Mouse (Mus musculus): ENCODE data around the gene Cd151. TPM values are rescaled to one million over a fixed set of nuclear protein-coding genes. Genes with fewer than 3 reads are reported as not detected.

Cd151 gene
- total and polyA plus RNA-seq, 2 experiments, result 51.9 to 103 TPM

GRCm38 (mm10) chr7:141461521-141462332 lies 5.5 kb upstream of the Cd151 start:
- H3K79me2 ChIP-seq (ENCODE audit: control insufficient read depth, insufficient read depth, low read length), result peaks cover 5% of the 10 kb centered on the region; the same call in 1 of the 2 replicates
- peak overlapping the region; percentile 70 for H3K9ac ChIP-seq (ENCODE audit: low read depth, low read length)
- H3K27me3 ChIP-seq (ENCODE audit: control insufficient read depth, insufficient read depth, low read length), result no peaks in the 10 kb centered on the region
- peak; percentile 27; the same call in 1 of the 2 replicates for TF ChIP-seq CTCF (IDR thresholded peaks at IDR 0.05; ENCODE audit: low read depth, low read length)
- TF ChIP-seq POLR2A (IDR thresholded peaks at IDR 0.05; ENCODE audit: extremely low read depth, insufficient read depth, low read length), result no peak
- H3K27ac ChIP-seq (replicated peaks; ENCODE audit: insufficient read depth, low read depth, low read length), result peak overlapping the region; percentile 52
- H3K4me3 ChIP-seq (ENCODE audit: insufficient read depth, low read depth, low read length), result peak overlapping the region; percentile 68
- H3K36me3 ChIP-seq (ENCODE audit: control insufficient read depth, insufficient read depth, low read length), result peaks cover 19% of the 10 kb centered on the region; the same call in 1 of the 2 replicates
- 5% methylated on average over 59 of the region's 59 CpGs for WGBS
- H3K4me1 ChIP-seq (ENCODE audit: control insufficient read depth, insufficient read depth, low read length), result peaks cover 20% of the 10 kb centered on the region; the same call in 1 of the 2 replicates
- DNase-seq (ENCODE audit: extremely low read depth, low read depth, low spot score), result no peak

GRCm38 (mm10) chr7:141462333-141462821 lies 4.8 kb upstream of the Cd151 start:
- H3K4me1 ChIP-seq (ENCODE audit: control insufficient read depth, insufficient read depth, low read length), result peaks cover 13% of the 10 kb centered on the region
- TF ChIP-seq POLR2A (IDR thresholded peaks at IDR 0.05; ENCODE audit: extremely low read depth, insufficient read depth, low read length) (no peak), CTCF (IDR thresholded peaks at IDR 0.05; ENCODE audit: low read depth, low read length) (no peak)
- DNase-seq (ENCODE audit: extremely low read depth, low read depth, low spot score), result peak; percentile 76
- 13% methylated on average over 5 of the region's 5 CpGs for WGBS
- H3K4me3 ChIP-seq (ENCODE audit: insufficient read depth, low read depth, low read length), result peak overlapping the region; percentile 68
- peak overlapping the region; percentile 45 for H3K27ac ChIP-seq (replicated peaks; ENCODE audit: insufficient read depth, low read depth, low read length)
- peaks cover 1% of the 10 kb centered on the region; the same call in 1 of the 2 replicates for H3K79me2 ChIP-seq (ENCODE audit: control insufficient read depth, insufficient read depth, low read length)
- peaks cover 17% of the 10 kb centered on the region; the same call in 1 of the 2 replicates for H3K36me3 ChIP-seq (ENCODE audit: control insufficient read depth, insufficient read depth, low read length)
- no peaks in the 10 kb centered on the region for H3K27me3 ChIP-seq (ENCODE audit: control insufficient read depth, insufficient read depth, low read length)
- peak overlapping the region; percentile 70 for H3K9ac ChIP-seq (ENCODE audit: low read depth, low read length)

- 65% methylated on average over 12 of the region's 12 CpGs for WGBS
- no peaks in the 10 kb centered on the region for H3K79me2 ChIP-seq (ENCODE audit: control insufficient read depth, insufficient read depth, low read length)
- no peak for DNase-seq (ENCODE audit: extremely low read depth, low read depth, low spot score)
- peak overlapping the region; percentile 38 for H3K27ac ChIP-seq (replicated peaks; ENCODE audit: insufficient read depth, low read depth, low read length)
- H3K4me1 ChIP-seq (ENCODE audit: control insufficient read depth, insufficient read depth, low read length), result peaks cover 14% of the 10 kb centered on the region
- H3K9ac ChIP-seq (ENCODE audit: low read depth, low read length), result peak overlapping the region; percentile 39
- H3K27me3 ChIP-seq (ENCODE audit: control insufficient read depth, insufficient read depth, low read length), result no peaks in the 10 kb centered on the region
- no peak for TF ChIP-seq CTCF (IDR thresholded peaks at IDR 0.05; ENCODE audit: low read depth, low read length)
- TF ChIP-seq POLR2A (IDR thresholded peaks at IDR 0.05; ENCODE audit: extremely low read depth, insufficient read depth, low read length), result no peak
- peak overlapping the region; percentile 48 for H3K4me3 ChIP-seq (ENCODE audit: insufficient read depth, low read depth, low read length)
- peaks cover 4% of the 10 kb centered on the region; the same call in 1 of the 2 replicates for H3K36me3 ChIP-seq (ENCODE audit: control insufficient read depth, insufficient read depth, low read length)
Measured at GRCm38 (mm10) chr7:141463824-141464602, 3.2 kb upstream of the Cd151 start.

GRCm38 (mm10) chr7:141464603-141465201 lies 2.5 kb upstream of the Cd151 start:
- WGBS, result 30% methylated on average over 38 of the region's 38 CpGs
- H3K4me3 ChIP-seq (ENCODE audit: insufficient read depth, low read depth, low read length), result peak overlapping the region; percentile 48
- no peaks in the 10 kb centered on the region for H3K79me2 ChIP-seq (ENCODE audit: control insufficient read depth, insufficient read depth, low read length)
- no peak for DNase-seq (ENCODE audit: extremely low read depth, low read depth, low spot score)
- H3K4me1 ChIP-seq (ENCODE audit: control insufficient read depth, insufficient read depth, low read length), result peaks cover 18% of the 10 kb centered on the region
- H3K27me3 ChIP-seq (ENCODE audit: control insufficient read depth, insufficient read depth, low read length), result no peaks in the 10 kb centered on the region
- no peak for TF ChIP-seq CTCF (IDR thresholded peaks at IDR 0.05; ENCODE audit: low read depth, low read length)
- H3K36me3 ChIP-seq (ENCODE audit: control insufficient read depth, insufficient read depth, low read length), result peaks cover 2% of the 10 kb centered on the region; the same call in 1 of the 2 replicates
- H3K27ac ChIP-seq (replicated peaks; ENCODE audit: insufficient read depth, low read depth, low read length), result peak overlapping the region; percentile 38
- H3K9ac ChIP-seq (ENCODE audit: low read depth, low read length), result peak overlapping the region; percentile 39

GRCm38 (mm10) chr7:141465388-141466044 lies 1.7 kb upstream of the Cd151 start:
- H3K4me3 ChIP-seq (ENCODE audit: insufficient read depth, low read depth, low read length), result no peak overlapping the region
- no peaks in the 10 kb centered on the region for H3K27me3 ChIP-seq (ENCODE audit: control insufficient read depth, insufficient read depth, low read length)
- 57% methylated on average over 10 of the region's 10 CpGs for WGBS

More at GRCm38 (mm10) chr7:141465388-141466044, 1.7 kb upstream of the Cd151 start:
- Histone ChIP-seq H3K27ac (replicated peaks; ENCODE audit: insufficient read depth, low read depth, low read length) (no peak overlapping the region), H3K36me3 (ENCODE audit: control insufficient read depth, insufficient read depth, low read length) (peaks cover under 1% of the 10 kb centered on the region; the same call in 1 of the 2 replicates), H3K9ac (ENCODE audit: low read depth, low read length) (peak overlapping the region; percentile 13; the same call in 1 of the 2 replicates), H3K4me1 (ENCODE audit: control insufficient read depth, insufficient read depth, low read length) (peaks cover 18% of the 10 kb centered on the region), H3K79me2 (ENCODE audit: control insufficient read depth, insufficient read depth, low read length) (0 out of 2 replicates have a peak, but pooled peaks cover 6% of the 10 kb centered on the region)
- DNase-seq (ENCODE audit: extremely low read depth, low read depth, low spot score), result no peak
- no peak for TF ChIP-seq POLR2A (IDR thresholded peaks at IDR 0.05; ENCODE audit: extremely low read depth, insufficient read depth, low read length)
- no peak for TF ChIP-seq CTCF (IDR thresholded peaks at IDR 0.05; ENCODE audit: low read depth, low read length)
